Mouse (Mus musculus): Measurements from ENCODE around the gene Hdac11.
"Not testable (repeated sequence)": the region's sequence is repeated elsewhere in the genome, so short reads cannot be mapped to it uniquely, and the experiment has no call there.

The Hdac11 gene

DNA sequence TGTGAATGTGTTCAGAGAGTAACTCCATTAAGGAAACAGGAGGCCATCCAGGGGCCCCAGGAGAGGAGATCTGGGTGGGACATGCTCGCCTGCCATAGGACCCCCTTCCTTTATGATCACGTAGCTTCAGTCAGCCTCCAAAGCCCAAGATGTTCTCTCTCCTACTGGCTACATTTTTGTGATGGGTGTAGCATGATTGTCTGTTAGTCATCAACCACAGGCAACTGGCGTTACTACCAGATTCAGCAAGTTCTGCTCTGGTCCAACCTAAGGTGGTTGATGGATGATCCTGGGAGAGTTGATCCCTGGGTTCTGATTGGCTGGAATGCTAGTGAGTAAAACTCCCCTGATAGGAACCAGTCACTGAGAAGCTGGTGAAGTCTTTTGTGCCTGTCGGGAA is 46.1 kb downstream of the Hdac11 start:
- peak; percentile 70 for DNase-seq (ENCODE audit: inconsistent ontology term)

DNA sequence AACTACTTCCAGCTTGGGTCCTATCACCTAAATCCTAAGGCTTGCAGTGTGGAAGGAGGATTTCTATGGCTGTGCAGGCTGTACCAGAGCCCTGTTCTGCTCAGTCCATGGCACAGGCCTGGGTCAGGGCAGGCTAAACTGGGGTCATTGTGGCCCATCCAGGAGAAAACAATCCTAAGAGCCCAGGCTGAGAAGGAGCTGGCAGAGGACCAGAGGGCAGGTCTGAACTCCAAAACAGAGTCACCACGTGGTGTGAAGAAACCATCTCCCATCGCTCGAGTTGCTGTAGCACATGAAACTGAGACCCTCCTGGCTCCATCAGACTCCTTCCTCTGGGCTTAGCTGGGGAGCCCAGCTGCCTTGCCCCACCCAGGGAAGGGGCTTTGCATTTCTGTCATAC is 48.9 kb downstream of the Hdac11 start:
- DNase-seq (ENCODE audit: inconsistent ontology term), result no peak

DNA sequence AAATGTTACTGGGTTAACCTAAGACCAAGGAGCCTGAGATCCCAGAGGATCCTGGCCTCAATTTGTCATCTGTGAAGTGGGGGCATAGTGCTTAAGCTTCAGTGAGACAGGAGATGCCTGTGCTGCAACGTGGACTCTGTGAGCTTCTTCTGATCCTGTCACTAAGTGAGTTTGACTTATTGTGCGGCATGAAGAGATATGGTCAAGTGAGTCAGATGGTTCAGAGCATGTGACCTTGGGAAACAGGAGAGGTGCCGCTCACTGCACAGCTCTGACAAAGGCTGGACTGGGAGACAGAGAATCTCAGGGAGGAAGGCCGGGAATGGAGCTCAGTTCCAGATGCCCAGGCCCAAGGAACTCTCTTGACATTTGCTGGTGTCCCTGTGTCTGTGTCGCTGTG is 49.3 kb downstream of the Hdac11 start:
- DNase-seq (ENCODE audit: inconsistent ontology term), result no peak

DNA sequence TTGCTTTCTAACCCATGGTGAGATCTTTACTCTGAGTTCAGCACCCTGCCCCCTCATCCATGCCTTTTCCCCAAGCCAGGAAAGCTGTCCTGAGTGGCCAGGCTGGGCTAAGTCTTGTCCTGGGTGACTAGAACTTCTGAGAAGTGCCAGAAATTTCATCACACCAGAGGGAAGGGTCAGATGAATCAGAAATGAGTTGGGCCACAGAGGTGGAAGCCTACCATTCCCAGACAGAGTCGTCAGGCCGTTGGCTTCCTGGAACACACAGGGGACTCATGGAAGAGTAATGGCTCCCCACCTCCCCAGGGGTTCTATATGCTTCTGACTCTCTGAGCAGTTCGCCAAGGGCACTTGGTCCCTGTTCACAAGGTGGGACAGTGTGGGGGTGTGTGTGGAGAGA is 51.0 kb downstream of the Hdac11 start:
- peak; percentile 72 for DNase-seq (ENCODE audit: inconsistent ontology term)

DNA sequence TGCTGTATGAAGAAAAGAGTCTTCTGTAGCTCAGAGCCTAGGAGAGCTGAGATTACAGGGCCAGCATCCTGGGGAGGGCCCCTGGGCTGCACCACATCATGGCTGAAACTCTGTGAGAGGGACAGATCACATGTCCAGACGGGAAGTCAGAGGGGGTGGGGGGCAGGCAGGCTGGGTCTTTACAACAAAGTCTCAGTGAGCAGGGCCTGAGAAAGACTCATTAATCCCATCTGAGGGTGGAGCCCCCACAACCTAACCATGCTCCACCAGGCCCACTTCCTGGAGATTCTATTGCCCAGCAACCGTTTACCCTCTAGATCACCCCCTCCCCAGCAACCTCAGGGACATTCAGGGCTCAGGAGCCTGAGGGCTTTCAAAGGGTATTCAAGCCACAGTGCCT is 53.3 kb downstream of the Hdac11 start:
- no peak for DNase-seq (ENCODE audit: inconsistent ontology term)

DNA sequence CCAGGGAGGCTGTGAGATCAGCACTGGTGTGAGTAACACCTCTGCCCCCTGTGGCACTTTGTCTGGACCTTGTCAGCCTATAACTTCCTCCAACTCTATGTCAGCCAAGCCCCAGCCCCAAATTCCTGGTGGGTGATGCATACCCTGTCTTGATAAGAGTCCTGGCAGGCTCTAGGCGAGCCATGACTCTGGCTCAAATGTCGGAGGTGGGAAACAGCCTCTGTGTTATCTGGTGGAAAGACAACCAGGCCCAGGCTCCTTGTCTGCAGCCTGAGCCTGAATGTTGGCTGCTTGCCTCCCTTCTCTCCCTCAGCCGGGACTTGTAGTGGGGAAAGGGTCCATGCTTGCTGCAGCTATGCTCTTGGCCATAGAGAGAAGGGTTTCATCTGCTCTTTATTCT is 54.4 kb downstream of the Hdac11 start:
- no peak for DNase-seq (ENCODE audit: inconsistent ontology term)

DNA sequence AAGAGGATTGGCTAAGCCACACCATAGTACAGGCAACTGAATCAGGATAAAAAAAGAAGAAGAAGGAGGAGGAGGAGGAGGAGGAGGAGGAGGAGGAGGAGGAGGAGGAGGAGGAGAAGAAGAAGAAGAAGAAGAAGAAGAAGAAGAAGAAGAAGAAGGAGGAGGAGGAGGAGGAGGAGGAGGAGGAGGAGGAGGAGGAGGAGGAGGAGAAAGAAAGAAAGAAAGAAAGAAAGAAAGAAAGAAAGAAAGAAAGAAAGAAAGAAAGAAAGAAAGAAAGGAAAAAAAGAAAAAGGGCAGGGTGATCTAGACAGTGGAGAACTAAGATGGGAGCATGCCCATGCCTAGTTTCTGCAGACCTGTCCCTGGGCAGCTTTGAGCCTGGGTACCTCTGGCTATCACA is 55.7 kb downstream of the Hdac11 start, which contains the start of gene Fbln2:
Gene Fbln2, plus strand, starts transcription at position 301 of the 400 bp plus-strand sequence.
- not testable (repeated sequence) for DNase-seq (ENCODE audit: inconsistent ontology term)

DNA sequence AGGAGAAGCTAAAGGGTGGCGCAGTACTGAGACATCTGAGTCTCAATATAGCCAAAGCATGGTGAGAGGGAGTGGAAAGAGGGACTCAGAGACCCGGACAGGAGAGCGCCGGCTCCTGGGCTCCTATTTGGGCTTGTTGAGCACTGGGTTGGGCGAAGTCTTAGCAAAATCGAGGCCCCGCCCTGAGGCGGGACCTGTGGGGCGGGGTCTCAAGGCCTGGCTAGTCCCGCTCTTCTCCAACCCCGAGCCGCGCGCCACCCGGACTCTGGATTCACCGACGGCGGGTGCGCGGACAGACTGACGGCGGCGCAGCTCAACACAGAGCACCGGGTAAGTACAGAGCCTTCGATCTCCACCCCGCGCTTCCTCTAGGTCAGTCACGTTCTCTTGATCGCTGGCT is 56.1 kb downstream of the Hdac11 start:
- peak; percentile 80 for DNase-seq (ENCODE audit: inconsistent ontology term)

DNA sequence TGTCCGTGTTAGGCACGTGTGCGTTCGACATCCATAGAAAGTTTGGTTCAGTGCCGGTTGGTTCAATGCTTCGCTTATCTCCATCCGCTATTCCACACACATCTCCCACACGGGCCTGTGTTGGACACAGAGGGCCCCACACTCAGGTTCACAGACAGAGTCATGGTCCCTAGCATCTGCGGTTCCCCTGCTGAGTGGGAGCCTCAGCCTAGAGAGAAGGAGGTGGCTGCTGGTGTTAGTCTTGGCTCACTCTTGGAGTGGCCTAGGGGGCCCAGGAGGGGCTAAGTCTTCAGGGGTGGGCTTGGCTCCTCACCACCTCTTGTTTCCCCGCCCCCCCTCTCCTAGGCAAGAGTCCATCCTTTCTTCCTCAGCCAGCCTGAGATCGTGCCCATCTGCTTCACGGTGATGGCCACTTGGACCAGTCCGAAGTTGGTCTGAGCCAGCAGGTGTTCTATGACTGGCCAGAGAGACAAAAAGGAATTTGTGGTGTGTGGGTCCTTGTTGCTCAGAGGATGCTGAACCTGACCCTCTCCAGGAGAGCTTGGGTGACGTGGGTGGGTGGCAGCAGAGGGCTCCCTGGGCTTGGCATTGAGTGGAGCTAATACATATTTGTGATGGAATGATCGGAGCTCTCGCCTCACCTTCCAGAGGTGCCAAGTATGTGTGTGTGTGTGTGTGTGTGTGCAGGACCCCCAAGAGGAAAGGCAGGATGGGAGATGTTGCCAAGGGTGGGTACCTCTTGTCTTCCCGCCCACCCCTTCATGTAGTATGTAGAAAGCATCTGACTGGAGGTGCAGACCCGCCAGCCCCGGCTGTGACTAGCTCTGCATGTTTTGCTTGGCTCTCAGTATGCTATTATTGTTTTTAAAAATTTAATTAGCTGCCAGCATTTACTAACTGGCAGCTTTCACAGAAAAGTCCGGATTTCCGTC is 57.1 kb downstream of the Hdac11 start:
- no peak for DNase-seq (ENCODE audit: inconsistent ontology term)

DNA sequence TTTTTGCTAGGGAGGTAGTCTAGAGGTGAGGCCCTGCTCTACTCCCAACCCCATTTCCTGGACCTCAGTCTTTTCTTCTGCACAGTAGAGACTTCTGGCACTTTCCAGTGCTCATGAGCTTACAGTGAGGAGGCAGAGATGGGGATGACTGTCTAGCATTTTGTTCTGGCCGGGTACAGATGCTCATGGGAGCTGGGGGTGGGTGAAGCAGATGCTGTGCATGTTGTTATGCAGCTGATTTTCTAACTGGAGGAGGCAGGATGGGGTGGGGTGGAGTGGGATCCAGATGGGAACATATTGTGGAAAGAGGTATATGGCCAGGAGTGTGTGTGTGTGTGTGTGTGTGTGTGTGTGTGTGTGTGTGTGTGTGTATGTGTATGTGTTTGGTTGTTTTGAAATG is 59.0 kb downstream of the Hdac11 start:
- no peak for DNase-seq (ENCODE audit: inconsistent ontology term)

DNA sequence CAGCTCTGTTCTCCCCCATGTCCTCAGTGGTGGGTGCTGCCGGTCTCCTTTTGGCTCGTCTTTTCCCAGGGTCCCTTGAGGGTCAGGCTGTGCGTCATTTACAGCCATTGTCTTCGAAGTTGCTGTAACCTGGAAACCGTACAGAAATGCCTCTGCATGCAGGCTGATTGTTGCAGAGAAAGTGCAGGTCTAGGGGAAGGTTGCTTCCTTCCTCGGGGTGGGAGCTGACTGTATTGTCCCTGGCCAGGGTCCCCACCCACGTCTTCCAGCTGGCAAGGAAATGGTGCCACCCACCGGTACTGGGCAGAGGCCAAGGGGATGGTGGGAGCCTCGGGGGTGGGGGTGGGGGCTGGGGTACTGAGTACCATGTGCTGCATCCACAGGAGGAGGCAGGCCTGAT is 62.0 kb downstream of the Hdac11 start:
- no peak for DNase-seq (ENCODE audit: inconsistent ontology term)

DNA sequence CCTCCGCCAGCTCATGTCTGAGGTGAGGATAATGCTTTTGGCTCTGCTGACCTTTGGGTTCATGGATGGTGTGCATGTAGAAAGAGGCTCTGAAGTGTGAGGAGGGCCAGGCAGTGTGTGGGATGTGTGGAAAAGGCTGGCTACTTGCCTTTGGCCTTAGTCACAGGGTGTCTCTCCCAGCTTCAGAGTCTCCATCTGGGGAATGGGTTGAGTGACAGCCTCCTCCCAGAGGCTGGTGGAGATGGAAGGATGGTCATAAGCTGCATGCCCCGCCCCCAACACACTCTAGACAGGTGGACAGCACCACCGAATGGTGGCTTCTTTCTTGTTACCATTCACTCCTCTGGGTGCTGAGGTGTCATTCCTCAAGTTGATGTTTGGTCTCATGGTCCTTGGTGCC is 62.4 kb downstream of the Hdac11 start:
- no peak for DNase-seq (ENCODE audit: inconsistent ontology term)

DNA sequence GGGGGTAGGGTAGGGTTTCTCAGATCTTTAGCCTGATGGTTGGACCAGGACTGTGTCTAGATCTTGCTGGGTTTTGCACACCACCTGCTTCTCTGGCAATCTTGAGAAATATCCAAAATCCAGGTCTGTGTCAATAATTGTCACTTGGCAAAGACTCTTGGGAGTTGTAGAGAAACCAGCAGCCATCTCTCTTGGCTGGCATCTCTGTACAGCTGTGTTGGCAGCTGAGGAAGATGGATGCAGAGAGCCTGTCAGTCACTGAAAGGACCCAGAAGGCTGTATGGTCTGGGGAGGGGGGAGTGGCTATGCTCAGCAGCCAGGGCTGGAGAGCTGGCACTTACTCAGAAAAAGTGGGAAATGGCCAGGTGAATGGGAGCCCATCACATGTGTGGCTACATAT is 63.6 kb downstream of the Hdac11 start:
- no peak for DNase-seq (ENCODE audit: inconsistent ontology term)

DNA sequence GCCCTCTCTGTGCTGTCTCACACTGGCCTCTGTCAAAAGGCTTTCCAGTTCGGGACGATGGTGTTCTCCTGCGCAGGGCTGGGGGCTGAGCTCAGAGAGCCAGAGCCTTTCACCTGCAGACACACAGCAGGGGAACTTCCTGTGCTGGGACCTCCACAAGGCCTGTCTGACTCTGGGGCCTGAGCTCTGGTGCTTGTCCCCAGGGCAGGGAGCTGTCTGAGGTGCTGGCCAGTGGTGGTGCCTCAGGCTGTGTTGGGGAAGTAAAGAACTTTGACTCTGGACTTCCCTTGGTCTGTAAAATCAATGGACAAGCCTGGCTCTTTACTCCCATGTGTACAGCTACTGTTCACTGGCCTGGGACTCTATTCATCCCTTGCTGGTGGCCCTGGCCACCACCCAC is 64.6 kb downstream of the Hdac11 start:
- DNase-seq (ENCODE audit: inconsistent ontology term), result no peak

DNA sequence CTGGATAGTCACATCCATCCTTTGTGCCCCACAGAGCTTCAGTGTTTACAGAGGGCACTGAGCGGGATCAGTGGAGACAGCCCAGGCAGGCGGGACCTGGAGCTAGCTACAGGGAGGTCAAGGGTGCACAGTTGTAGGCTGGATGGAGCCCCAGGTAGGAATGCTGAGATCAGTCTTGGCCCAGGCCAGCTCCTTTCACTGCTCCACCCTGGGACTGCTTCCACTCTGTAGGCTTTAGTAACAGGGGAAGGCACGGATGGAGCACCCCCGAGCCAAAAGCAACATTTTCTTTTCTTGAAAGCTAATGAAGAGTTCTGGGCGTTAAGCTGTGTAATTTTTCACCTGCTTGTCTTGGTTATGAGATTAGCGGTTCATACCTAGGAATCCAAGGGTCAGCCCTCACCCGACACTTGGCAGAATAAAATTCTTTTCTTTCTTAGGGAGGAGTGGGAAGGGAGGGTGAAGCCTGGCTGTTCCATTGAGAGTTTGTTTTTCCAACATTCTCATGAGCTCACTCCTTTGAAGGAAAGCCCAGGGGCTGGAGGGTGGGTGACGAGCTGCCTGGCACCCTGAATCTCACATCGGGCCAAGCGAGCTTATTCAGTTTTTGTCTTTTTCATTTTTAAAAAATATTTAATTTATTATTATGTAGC is 66.4 kb downstream of the Hdac11 start:
- DNase-seq (ENCODE audit: inconsistent ontology term), result no peak

All from Muller cell, postnatal 12 days (primary cell).